Mouse (Mus musculus) urinary bladder, adult 18-20 months (tissue): ENCODE data around the gene Cacna1e.

Experiments
- DNase-seq, 2 experiments: peaks; one replicate each; pipeline ENCODE4 v3.0.0; 2022; ENCODE audit warnings: low spot score in 2 of 2, mixed read lengths in 2 of 2

The Cacna1e gene

GRCm38 (mm10) chr1:154884275-154885206 is at the start of gene Cacna1e:
TSS of gene Cacna1e (minus strand) at chr1:154884501.
- DNase-seq: no peak

GRCm38 (mm10) chr1:154918406-154918805 is 34.1 kb upstream of the Cacna1e start:
- DNase-seq: no peak

GRCm38 (mm10) chr1:154917438-154917837 is 33.1 kb upstream of the Cacna1e start:
- DNase-seq: no peak

- DNase-seq: no peak
Observed at GRCm38 (mm10) chr1:154909554-154909953, 25.3 kb upstream of the Cacna1e start.

GRCm38 (mm10) chr1:154897390-154897789 is 13.1 kb upstream of the Cacna1e start:
- no peak for DNase-seq

GRCm38 (mm10) chr1:154890244-154890643 is 5.9 kb upstream of the Cacna1e start:
- DNase-seq: no peak

- DNase-seq: no peak
Observed at GRCm38 (mm10) chr1:154888495-154888894, 4.2 kb upstream of the Cacna1e start.

GRCm38 (mm10) chr1:154888018-154888417 is 3.7 kb upstream of the Cacna1e start:
- no peak for DNase-seq

- no peak for DNase-seq
Observed at GRCm38 (mm10) chr1:154887546-154887945, 3.2 kb upstream of the Cacna1e start.

- no peak for DNase-seq
Observed at GRCm38 (mm10) chr1:154886611-154887010, 2.3 kb upstream of the Cacna1e start.

- DNase-seq: no peak
Observed at GRCm38 (mm10) chr1:154885207-154885548, 877 bp upstream of the Cacna1e start.

- DNase-seq: no peak
Observed at GRCm38 (mm10) chr1:154883596-154884191, 607 bp downstream of the Cacna1e start.

GRCm38 (mm10) chr1:154865981-154866380 is 18.3 kb downstream of the Cacna1e start:
- no peak for DNase-seq

GRCm38 (mm10) chr1:154861416-154861815 is 22.9 kb downstream of the Cacna1e start:
- no peak for DNase-seq

- no peak for DNase-seq
Observed at GRCm38 (mm10) chr1:154854564-154854963, 29.7 kb downstream of the Cacna1e start.

- DNase-seq: no peak
Observed at GRCm38 (mm10) chr1:154850515-154851287, 33.6 kb downstream of the Cacna1e start.

- no peak for DNase-seq
Observed at GRCm38 (mm10) chr1:154848683-154849579, 35.4 kb downstream of the Cacna1e start.

GRCm38 (mm10) chr1:154846900-154847299 is 37.4 kb downstream of the Cacna1e start:
- no peak for DNase-seq

- no peak for DNase-seq
Observed at GRCm38 (mm10) chr1:154843427-154843826, 40.9 kb downstream of the Cacna1e start.

- DNase-seq: no peak
Observed at GRCm38 (mm10) chr1:154842336-154842735, 42.0 kb downstream of the Cacna1e start.

GRCm38 (mm10) chr1:154841057-154841630 is 43.2 kb downstream of the Cacna1e start:
- DNase-seq: no peak
